Mouse (Mus musculus): ENCODE measurements around the gene Prdm13. TPM values are rescaled to one million over a fixed set of nuclear protein-coding genes. Genes with fewer than 3 reads are reported as not detected.

Gene Prdm13
- total RNA-seq (2014; rRNA removed) (0.38 and 1.5 TPM in 2 replicates), polyA plus RNA-seq (2015; fragmentation: Nextera tagmentation; extraction: Ambion mirVana) (not detected in 2 replicates)

- DNase-seq (peak; percentile 5), ATAC-seq (peak; percentile 21; the same call in 1 of the 2 replicates)
- under 1% methylated on average over 38 of the region's 38 CpGs for WGBS
Observed at GRCm38 (mm10) chr4:21685595-21686091, at the start of gene Prdm13. Gene Prdm13, minus strand, starts transcription at chr4:21685963.

GRCm38 (mm10) chr4:21727615-21728165 lies 41.9 kb upstream of the Prdm13 start, which contains the start of gene Ccnc:
Gene Ccnc, plus strand, starts transcription at chr4:21727701.
- H3K4me3 ChIP-seq (ENCODE audit: low read depth, low read length), result peak within 1 kb of the TSS; percentile 73
- no peaks in the 10 kb centered on the region for H3K27me3 ChIP-seq (ENCODE audit: insufficient read depth, low read length)
- H3K4me1 ChIP-seq (ENCODE audit: insufficient read depth), result peaks cover 10% of the 10 kb centered on the region; the same call in 1 of the 2 replicates
- no peaks in the 10 kb centered on the region for H3K36me3 ChIP-seq (ENCODE audit: insufficient read depth)
- ATAC-seq, result peak; percentile 99
- WGBS, result under 1% methylated on average over 37 of the region's 37 CpGs
- TF ChIP-seq CTCF (IDR thresholded peaks at IDR 0.05; ENCODE audit: low read depth), result no peak; the same call in 1 of the 2 replicates
- peak; percentile 95 for DNase-seq
- H3K27ac ChIP-seq (ENCODE audit: low read depth, low read length), result peak within 1 kb of the TSS; percentile 86
- peak within 1 kb of the TSS; percentile 85 for H3K9ac ChIP-seq
- peak within 1 kb of the TSS; percentile 71 for H3K4me2 ChIP-seq (ENCODE audit: low read depth)
- H3K9me3 ChIP-seq (ENCODE audit: low read length), result no peaks in the 10 kb centered on the region

More at GRCm38 (mm10) chr4:21685595-21686091, at the start of gene Prdm13:
- H3K27me3 ChIP-seq (ENCODE audit: insufficient read depth, low read length), result peaks cover 88% of the 10 kb centered on the region
- 0 out of 2 replicates have a peak, but pooled peaks cover 6% of the 10 kb centered on the region for H3K9me3 ChIP-seq (ENCODE audit: low read length)
- H3K4me1 ChIP-seq (ENCODE audit: insufficient read depth), result 0 out of 2 replicates have a peak, but pooled peaks cover 4% of the 10 kb centered on the region
- TF ChIP-seq CTCF (IDR thresholded peaks at IDR 0.05; ENCODE audit: low read depth), result no peak
- H3K4me2 ChIP-seq (ENCODE audit: low read depth), result no peak within 1 kb of the TSS
- no peak within 1 kb of the TSS for H3K27ac ChIP-seq (ENCODE audit: low read depth, low read length)
- no peak within 1 kb of the TSS for H3K4me3 ChIP-seq (ENCODE audit: low read depth, low read length)
- H3K36me3 ChIP-seq (ENCODE audit: insufficient read depth), result no peaks in the 10 kb centered on the region
- H3K9ac ChIP-seq, result no peak within 1 kb of the TSS

- ATAC-seq (peak; percentile 75), DNase-seq (peak; percentile 77)
- peak overlapping the region; percentile 86 for H3K27ac ChIP-seq (ENCODE audit: low read depth, low read length)
- WGBS, result under 1% methylated on average over 22 of the region's 22 CpGs
- peak overlapping the region; percentile 71 for H3K4me2 ChIP-seq (ENCODE audit: low read depth)
- peak; percentile 77 for TF ChIP-seq CTCF (IDR thresholded peaks at IDR 0.05; ENCODE audit: low read depth)
- H3K4me1 ChIP-seq (ENCODE audit: insufficient read depth), result peaks cover 10% of the 10 kb centered on the region; the same call in 1 of the 2 replicates
- peak overlapping the region; percentile 73 for H3K4me3 ChIP-seq (ENCODE audit: low read depth, low read length)
- H3K9me3 ChIP-seq (ENCODE audit: low read length), result no peaks in the 10 kb centered on the region
- no peaks in the 10 kb centered on the region for H3K36me3 ChIP-seq (ENCODE audit: insufficient read depth)
- no peaks in the 10 kb centered on the region for H3K27me3 ChIP-seq (ENCODE audit: insufficient read depth, low read length)
- peak overlapping the region; percentile 85 for H3K9ac ChIP-seq
Observed at GRCm38 (mm10) chr4:21726912-21727614, 41.3 kb upstream of the Prdm13 start.

- Histone ChIP-seq H3K9ac (no peak overlapping the region), H3K36me3 (ENCODE audit: insufficient read depth) (no peaks in the 10 kb centered on the region), H3K4me2 (ENCODE audit: low read depth) (no peak overlapping the region), H3K9me3 (ENCODE audit: low read length) (no peaks in the 10 kb centered on the region), H3K4me3 (ENCODE audit: low read depth, low read length) (no peak overlapping the region), H3K27ac (ENCODE audit: low read depth, low read length) (no peak overlapping the region), H3K4me1 (ENCODE audit: insufficient read depth) (no peaks in the 10 kb centered on the region), H3K27me3 (ENCODE audit: insufficient read depth, low read length) (no peaks in the 10 kb centered on the region)
- TF ChIP-seq CTCF (IDR thresholded peaks at IDR 0.05; ENCODE audit: low read depth), result no peak
- no peak for DNase-seq
- ATAC-seq, result no peak
- 36% methylated on average over 7 of the region's 7 CpGs for WGBS
Observed at GRCm38 (mm10) chr4:21722752-21723334, 37.1 kb upstream of the Prdm13 start.

GRCm38 (mm10) chr4:21712147-21712546 lies 26.4 kb upstream of the Prdm13 start:
- Histone ChIP-seq H3K4me1 (ENCODE audit: insufficient read depth) (no peaks in the 10 kb centered on the region), H3K9me3 (ENCODE audit: low read length) (no peaks in the 10 kb centered on the region), H3K36me3 (ENCODE audit: insufficient read depth) (no peaks in the 10 kb centered on the region), H3K4me3 (ENCODE audit: low read depth, low read length) (peak overlapping the region; percentile 14; the same call in 1 of the 2 replicates), H3K27ac (ENCODE audit: low read depth, low read length) (no peak overlapping the region), H3K4me2 (ENCODE audit: low read depth) (peak overlapping the region; percentile 39), H3K9ac (no peak overlapping the region), H3K27me3 (ENCODE audit: insufficient read depth, low read length) (peaks cover 5% of the 10 kb centered on the region; the same call in 1 of the 2 replicates)
- DNase-seq (peak; percentile 49), ATAC-seq (peak; percentile 68)
- 6% methylated on average over 13 of the region's 13 CpGs for WGBS
- no peak for TF ChIP-seq CTCF (IDR thresholded peaks at IDR 0.05; ENCODE audit: low read depth)

GRCm38 (mm10) chr4:21705046-21705445 lies 19.3 kb upstream of the Prdm13 start:
- DNase-seq, result no peak
- 60% methylated on average over 1 of the region's 1 CpGs for WGBS
- H3K4me2 ChIP-seq (ENCODE audit: low read depth), result no peak overlapping the region
- H3K9me3 ChIP-seq (ENCODE audit: low read length), result no peaks in the 10 kb centered on the region
- no peak overlapping the region for H3K9ac ChIP-seq
- H3K36me3 ChIP-seq (ENCODE audit: insufficient read depth), result no peaks in the 10 kb centered on the region
- H3K4me3 ChIP-seq (ENCODE audit: low read depth, low read length), result no peak overlapping the region
- TF ChIP-seq CTCF (IDR thresholded peaks at IDR 0.05; ENCODE audit: low read depth), result peak; percentile 40
- H3K27ac ChIP-seq (ENCODE audit: low read depth, low read length), result no peak overlapping the region
- no peak for ATAC-seq
- H3K4me1 ChIP-seq (ENCODE audit: insufficient read depth), result no peaks in the 10 kb centered on the region
- H3K27me3 ChIP-seq (ENCODE audit: insufficient read depth, low read length), result peaks cover 6% of the 10 kb centered on the region; the same call in 1 of the 2 replicates

Measured in forebrain, postnatal 0 days (tissue).